Mouse (Mus musculus): Measurements from ENCODE around the gene Mtch2.

Mtch2 gene

GRCm38 (mm10) chr2:90911668-90912067 is 64.7 kb downstream of the Mtch2 start:
- DNase-seq = no peak

- DNase-seq = no peak
These were observed 66.7 kb downstream of the Mtch2 start for GRCm38 (mm10) chr2:90913671-90914070.

- no peak for DNase-seq
These were observed 68.6 kb downstream of the Mtch2 start for GRCm38 (mm10) chr2:90915516-90915915.
